Mouse (Mus musculus) cerebral cortex, adult 2 months (tissue): Measurements from ENCODE around the gene Ppm1j.

Experiments
- WGBS: fragments of 180-500 bp; shearing (Covaris S2); methylation state at CpG from one replicate; pipeline ENCODE4 v1.1.7; 2018; 5-methylcytosine and 5-hydroxymethylcytosine counted together

Ppm1j gene

GRCm38 (mm10) chr3:104780561-104781420 lies at the start of gene Ppm1j:
Ppm1j (plus strand) TSS chr3:104781056.
- 2% methylated on average over 56 of the region's 56 CpGs for WGBS

- WGBS, result 75% methylated on average over 3 of the region's 3 CpGs
These were observed 47.9 kb upstream of the Ppm1j start for GRCm38 (mm10) chr3:104732907-104733306.

DNA sequence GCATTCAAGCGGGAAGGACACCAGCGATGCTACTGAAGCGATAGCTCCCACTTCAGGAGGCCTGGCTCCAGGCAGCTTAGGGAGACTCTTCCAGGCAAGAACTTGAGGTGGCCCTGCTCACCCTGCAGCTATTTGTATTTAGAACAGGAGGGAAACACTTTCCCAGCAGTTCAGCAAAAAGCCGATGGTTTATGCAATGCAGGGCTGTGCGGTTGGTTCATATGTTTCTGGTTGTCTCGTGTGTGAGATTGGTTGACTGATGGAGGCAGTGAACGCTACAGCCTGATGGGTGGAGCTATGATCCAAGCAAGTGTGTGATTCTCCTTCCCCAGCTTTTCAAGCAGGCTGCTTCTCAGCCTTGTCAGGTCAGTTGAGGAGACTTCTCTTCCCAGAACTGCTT lies 46.2 kb upstream of the Ppm1j start:
- WGBS, result 68% methylated on average over 7 of the region's 7 CpGs

GRCm38 (mm10) chr3:104741954-104742353 lies 38.9 kb upstream of the Ppm1j start:
- 96% methylated on average over 3 of the region's 3 CpGs for WGBS

- 77% methylated on average over 1 of the region's 1 CpGs for WGBS
These were observed 37.7 kb upstream of the Ppm1j start for GRCm38 (mm10) chr3:104743161-104743560.

GRCm38 (mm10) chr3:104743864-104744263 lies 37.0 kb upstream of the Ppm1j start:
- WGBS, result 94% methylated on average over 1 of the region's 1 CpGs

DNA sequence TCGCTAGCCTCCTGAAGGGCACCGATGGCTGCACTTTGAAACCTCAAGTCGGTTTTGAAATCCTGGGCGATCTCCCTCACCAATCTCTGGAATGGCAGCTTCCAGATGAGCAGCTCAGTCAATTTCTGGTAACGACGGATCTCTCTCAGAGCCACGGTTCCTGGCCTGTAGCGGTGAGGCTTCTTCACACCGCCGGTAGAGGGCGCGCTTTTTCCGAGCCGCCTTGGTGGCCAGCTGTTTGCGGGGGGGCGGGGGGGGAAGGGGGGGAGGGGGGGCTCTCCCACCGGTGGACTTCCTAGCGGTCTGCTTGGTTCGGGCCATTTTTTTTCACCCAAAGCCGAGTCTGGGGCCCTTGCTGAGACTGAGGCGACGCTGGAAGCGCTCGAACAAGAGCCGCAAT lies 28.0 kb upstream of the Ppm1j start:
- WGBS, result 21% methylated on average over 25 of the region's 25 CpGs

- 3% methylated on average over 27 of the region's 27 CpGs for WGBS
These were observed 22.4 kb upstream of the Ppm1j start for GRCm38 (mm10) chr3:104758406-104758805.

DNA sequence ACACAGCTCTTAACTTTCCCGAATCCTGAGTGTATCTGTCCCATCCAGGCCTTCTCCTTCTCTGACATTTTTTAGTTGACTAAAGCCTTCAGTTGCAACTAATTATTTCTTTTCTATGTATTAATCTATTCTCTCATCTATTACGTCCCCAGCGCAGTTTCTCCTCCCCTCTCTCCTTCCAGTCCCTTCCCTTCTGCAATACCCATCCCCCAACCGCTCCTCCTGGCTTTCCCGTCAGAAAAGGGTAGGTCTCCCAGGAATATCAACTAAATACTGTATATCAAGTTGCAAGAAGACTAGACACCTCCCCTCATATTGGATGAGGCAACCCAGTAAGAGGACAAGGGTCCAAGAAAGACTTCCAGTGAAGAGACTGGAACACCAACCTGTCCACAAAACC lies 22.0 kb upstream of the Ppm1j start:
- WGBS, result 34% methylated on average over 5 of the region's 5 CpGs

- WGBS, result 61% methylated on average over 20 of the region's 20 CpGs
These were observed 18.6 kb upstream of the Ppm1j start for GRCm38 (mm10) chr3:104762103-104762863.

DNA sequence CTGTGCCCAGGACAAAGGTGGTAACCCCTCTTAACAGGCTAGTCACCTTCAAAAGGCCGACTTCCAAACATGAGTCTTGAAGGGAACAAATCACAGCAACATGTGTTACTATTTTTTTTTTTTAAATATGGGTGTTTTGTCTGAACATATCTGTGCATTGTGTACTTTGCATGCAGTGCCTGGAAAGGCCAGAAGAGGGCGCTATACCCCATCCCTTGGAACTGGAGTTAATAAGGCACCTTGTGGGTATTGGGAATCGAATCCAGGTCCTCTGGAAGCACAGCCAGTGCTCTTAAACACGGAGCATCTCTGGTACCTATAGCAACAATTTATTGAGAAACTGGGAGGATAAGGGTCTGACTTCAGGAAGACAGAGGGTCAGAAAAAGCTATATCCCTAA lies 15.8 kb upstream of the Ppm1j start:
- WGBS, result 29% methylated on average over 4 of the region's 4 CpGs

- WGBS, result 44% methylated on average over 2 of the region's 2 CpGs
These were observed 13.7 kb upstream of the Ppm1j start for GRCm38 (mm10) chr3:104767141-104767540.

- 84% methylated on average over 4 of the region's 4 CpGs for WGBS
These were observed 13.1 kb upstream of the Ppm1j start for GRCm38 (mm10) chr3:104767716-104768115.

DNA sequence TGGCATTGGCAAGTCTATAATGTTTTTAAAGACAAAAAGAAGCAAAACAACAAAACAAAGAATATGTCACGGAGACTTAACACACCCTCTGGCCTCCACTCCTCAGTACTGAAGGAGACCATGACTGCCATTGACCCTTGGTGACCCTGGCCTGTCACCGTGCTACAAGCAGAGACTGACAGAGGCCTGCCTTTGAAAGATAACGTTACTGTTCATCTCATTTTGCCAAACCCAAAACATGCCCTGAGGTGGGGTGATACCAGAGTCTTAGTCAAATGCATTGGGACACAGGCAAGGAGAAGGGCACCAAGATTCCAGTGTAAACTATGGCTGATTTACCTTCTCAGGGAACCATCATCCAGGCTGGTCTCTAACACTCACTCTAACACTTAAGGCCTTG lies 11.7 kb upstream of the Ppm1j start:
- WGBS, result 93% methylated on average over 3 of the region's 3 CpGs

DNA sequence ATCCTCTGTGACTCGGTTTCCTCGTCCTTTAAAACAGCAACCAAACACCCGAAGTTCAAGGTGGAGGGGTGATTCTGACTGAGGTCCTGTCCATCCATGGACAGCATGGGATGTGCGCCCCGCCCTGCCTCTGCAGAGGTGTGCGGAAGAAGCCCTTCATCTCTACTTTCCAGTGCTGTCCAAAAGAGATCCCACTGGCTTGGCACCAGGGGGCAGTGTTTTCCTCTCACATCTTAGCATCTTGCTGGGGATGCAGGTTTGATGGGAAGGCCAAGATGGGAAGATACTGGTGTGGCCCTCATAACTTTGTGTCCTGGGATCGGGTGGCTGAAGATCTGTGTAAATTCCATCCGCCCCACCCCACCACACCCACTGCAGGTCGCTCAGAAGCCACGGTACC lies 10.8 kb upstream of the Ppm1j start:
- 65% methylated on average over 10 of the region's 10 CpGs for WGBS

GRCm38 (mm10) chr3:104770918-104771317 lies 9.9 kb upstream of the Ppm1j start:
- WGBS, result 91% methylated on average over 3 of the region's 3 CpGs

GRCm38 (mm10) chr3:104771460-104771859 lies 9.4 kb upstream of the Ppm1j start:
- 70% methylated on average over 6 of the region's 6 CpGs for WGBS

DNA sequence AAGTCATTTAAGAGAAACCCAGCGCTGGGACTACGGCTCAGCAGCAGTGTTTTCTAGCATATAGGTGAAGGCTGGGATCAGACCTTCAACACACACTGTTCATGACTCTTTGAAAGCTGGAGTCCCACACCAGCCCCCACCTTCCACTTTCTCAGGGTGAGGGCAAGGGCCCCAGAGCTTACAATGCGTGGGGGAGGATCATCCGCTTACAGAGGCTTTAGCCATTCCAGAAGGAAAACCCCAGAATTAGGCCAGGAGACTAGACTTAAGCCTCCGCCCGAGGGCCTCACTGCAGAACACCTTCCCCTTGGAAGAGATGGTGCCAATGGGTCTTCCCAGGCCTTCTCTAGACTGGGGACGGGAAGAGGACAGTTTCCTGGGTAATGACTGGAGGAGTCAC lies 7.6 kb upstream of the Ppm1j start:
- WGBS, result 92% methylated on average over 7 of the region's 7 CpGs

- WGBS, result 3% methylated on average over 20 of the region's 20 CpGs
These were observed 3.5 kb upstream of the Ppm1j start for GRCm38 (mm10) chr3:104777342-104777741.

DNA sequence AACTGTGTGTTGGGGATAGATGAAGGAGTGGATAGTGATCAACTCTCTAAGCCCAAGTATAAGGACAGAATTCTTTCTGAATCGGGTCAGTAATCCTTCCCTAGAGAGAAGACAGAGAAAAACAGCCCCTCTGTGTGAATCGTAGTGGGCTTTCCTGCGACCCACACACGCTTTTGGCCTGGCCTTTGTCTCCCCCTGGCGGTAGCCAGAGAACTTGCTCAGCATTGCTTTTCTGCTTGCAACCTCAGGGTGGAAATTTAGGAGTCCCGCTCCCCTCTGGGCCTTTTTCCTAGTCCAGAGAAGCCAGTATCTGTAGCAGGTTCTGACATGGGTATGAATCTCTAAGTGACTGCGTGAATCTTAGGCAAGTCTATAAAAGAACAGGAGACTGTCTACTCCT lies 907 bp upstream of the Ppm1j start:
- 7% methylated on average over 7 of the region's 7 CpGs for WGBS

DNA sequence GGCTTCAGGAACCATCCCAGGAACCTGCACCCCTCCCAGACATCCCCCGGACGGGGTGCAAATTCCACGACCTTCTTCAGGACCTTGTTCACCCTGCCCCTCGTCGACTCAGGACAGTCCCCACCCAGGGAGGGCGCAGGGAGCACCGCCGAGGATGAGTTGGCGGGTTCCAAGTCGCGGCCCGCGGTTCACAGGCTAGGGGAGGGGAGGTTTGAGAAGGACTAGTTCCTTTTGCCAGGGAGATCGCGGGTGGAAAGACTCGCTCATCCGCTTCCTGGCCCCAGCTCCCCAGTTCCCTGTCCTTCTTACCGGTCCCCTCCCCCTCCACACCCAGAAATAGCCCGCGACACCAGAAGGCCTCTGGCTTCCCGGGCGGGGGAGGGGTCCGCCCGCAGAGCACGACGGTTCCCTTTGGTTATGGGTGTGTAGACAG lies 631 bp downstream of the Ppm1j start, which contains the start of gene Fam19a3:
Fam19a3 (minus strand) TSS at position 370 of the 433 bp plus-strand sequence.
- WGBS, result 1% methylated on average over 26 of the region's 26 CpGs

DNA sequence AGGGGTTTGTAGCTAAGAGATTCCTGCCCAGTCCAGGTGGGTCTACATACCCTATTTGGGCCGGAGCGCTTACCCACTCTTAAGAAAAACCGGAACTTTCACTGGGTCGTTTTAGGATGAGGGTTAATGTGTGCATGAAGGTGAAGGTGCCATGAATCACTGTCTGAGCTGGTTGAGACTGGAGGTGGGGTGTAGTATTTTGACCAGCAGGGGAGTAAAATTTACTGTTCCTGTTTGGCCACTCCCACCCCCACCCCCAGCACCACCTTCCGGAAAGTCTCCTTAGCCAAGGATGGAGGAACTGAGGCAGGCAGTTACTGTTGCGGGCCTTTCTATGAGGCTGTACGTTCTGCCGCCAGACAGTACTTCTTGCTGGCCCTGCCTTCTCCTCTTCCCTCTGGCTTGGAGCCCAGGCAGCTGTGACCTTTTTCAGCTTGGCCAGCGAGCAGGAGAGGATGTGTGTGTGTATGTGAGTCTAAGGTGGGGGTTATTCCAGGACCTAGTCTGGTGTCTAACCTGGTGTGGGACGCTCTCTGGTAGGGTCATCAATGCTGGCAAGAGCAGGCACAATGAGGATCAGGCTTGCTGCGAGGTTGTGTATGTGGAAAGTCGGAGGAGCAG lies 1.3 kb downstream of the Ppm1j start:
- 53% methylated on average over 12 of the region's 12 CpGs for WGBS
